26 mouse cellular contexts compared by ENCODE assay signal in the genomic region with DNA sequence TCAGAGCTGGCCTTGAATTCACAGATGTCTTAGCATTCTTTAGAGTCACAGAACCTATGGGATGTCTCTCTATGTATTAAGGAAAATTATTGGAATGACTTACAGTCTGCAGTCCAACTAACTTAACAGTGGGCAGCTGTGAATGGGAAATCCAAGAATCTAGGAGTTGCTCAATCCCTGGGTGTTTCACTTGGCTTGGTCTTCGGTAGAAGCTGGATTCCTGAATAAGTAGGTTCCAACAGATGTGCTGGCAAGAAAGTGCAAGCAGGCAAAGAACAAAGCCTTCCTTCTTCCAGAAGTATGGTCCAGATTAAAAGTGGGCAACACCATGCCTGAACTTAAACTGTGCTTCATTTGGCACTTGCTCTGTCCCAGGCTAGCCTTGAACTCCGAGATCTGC. TPM values are rescaled to one million over a fixed set of nuclear protein-coding genes. Genes with fewer than 3 reads are reported as not detected.
DNase-seq lines count a peak whose midpoint lies in the region; ATAC-seq and TF ChIP-seq lines count a peak whose summit lies in the region.
"Had no signal": no experiment of that assay in that cellular context is flagged by ENCODE, and none has a peak within 500 bp of the region (broad histone marks: within the 10 kb centered on the region; RNA-seq: fewer than 3 reads in every experiment).

No protein-coding gene starts in this region.

- no peak overlapping the region; the same call in 1 of the 2 replicates for H3K27ac ChIP-seq in limb, embryonic 14.5 days (replicated peaks; ENCODE audit: low read depth, low read length)
- no peak overlapping the region for H3K27ac ChIP-seq in limb, embryonic 10.5 days
- 0 out of 2 replicates have a peak overlapping the region, but pooled peaks have one; percentile 17 for H3K27ac ChIP-seq in embryonic facial prominence, embryonic 15.5 days (replicated peaks)
- H3K27ac ChIP-seq in limb, embryonic 15.5 days: peak overlapping the region; percentile 57
- no peak overlapping the region for H3K27ac ChIP-seq in hindbrain, embryonic 12.5 days
- H3K27ac ChIP-seq: forebrain, embryonic 10.5 days; gastrocnemius, adult 2 months; heart, embryonic 10.5 days; heart, embryonic 15.5 days; hindbrain, embryonic 14.5 days had no signal

- no peaks in the 10 kb centered on the region for H3K4me1 ChIP-seq in limb, embryonic 14.5 days (ENCODE audit: control insufficient read depth, insufficient read depth, low read length)
- no peaks in the 10 kb centered on the region for H3K4me1 ChIP-seq in limb, embryonic 10.5 days
- 0 out of 2 replicates have a peak, but pooled peaks cover 4% of the 10 kb centered on the region for H3K4me1 ChIP-seq in embryonic facial prominence, embryonic 15.5 days
- H3K4me1 ChIP-seq in limb, embryonic 15.5 days: peaks cover 3% of the 10 kb centered on the region; the same call in 1 of the 2 replicates
- H3K4me1 ChIP-seq in hindbrain, embryonic 12.5 days: 0 out of 2 replicates have a peak, but pooled peaks cover 2% of the 10 kb centered on the region
- H3K4me1 ChIP-seq: forebrain, embryonic 10.5 days had no signal

- H3K4me3 ChIP-seq in limb, embryonic 14.5 days (replicated peaks; ENCODE audit: low read length): no peak overlapping the region
- no peak overlapping the region for H3K4me3 ChIP-seq in limb, embryonic 10.5 days
- no peak overlapping the region for H3K4me3 ChIP-seq in embryonic facial prominence, embryonic 15.5 days (replicated peaks)
- H3K4me3 ChIP-seq in limb, embryonic 15.5 days: no peak overlapping the region
- H3K4me3 ChIP-seq in hindbrain, embryonic 12.5 days: no peak overlapping the region
- H3K4me3 ChIP-seq: forebrain, embryonic 10.5 days; gastrocnemius, adult 2 months; heart, embryonic 10.5 days; heart, embryonic 15.5 days had no signal

- ATAC-seq in limb, embryonic 14.5 days (ENCODE audit: low FRiP score, low read depth): no peak
- no peak for ATAC-seq in embryonic facial prominence, embryonic 15.5 days (ENCODE audit: insufficient number of reproducible peaks, low FRiP score, low TSS enrichment, low read depth)
- no peak for ATAC-seq in limb, embryonic 15.5 days (ENCODE audit: insufficient number of reproducible peaks, low FRiP score, low TSS enrichment, low read depth)
- no peak for ATAC-seq in hindbrain, embryonic 12.5 days (ENCODE audit: low FRiP score)
- ATAC-seq: CD4-positive, CD25-positive, alpha-beta regulatory T cell, adult 4 months; forebrain, embryonic 14.5 days; intestine, embryonic 16.5 days had no signal

- 67% methylated on average over 2 of the region's 2 CpGs for WGBS in limb, embryonic 14.5 days
- 93% methylated on average over 2 of the region's 2 CpGs for WGBS in limb, embryonic 10.5 days
- WGBS in embryonic facial prominence, embryonic 15.5 days: 49% methylated on average over 2 of the region's 2 CpGs
- 57% methylated on average over 2 of the region's 2 CpGs for WGBS in limb, embryonic 15.5 days
- WGBS in hindbrain, embryonic 12.5 days: 83% methylated on average over 2 of the region's 2 CpGs

- no peak for TF ChIP-seq POLR2A in limb, embryonic 14.5 days (IDR thresholded peaks at IDR 0.05; ENCODE audit: borderline replicate concordance, extremely low read depth, insufficient read depth, insufficient read length)

- H3K9ac ChIP-seq in limb, embryonic 14.5 days (ENCODE audit: low read depth, low read length, severe bottlenecking): no peak overlapping the region
- H3K9ac ChIP-seq in embryonic facial prominence, embryonic 15.5 days: no peak overlapping the region
- no peak overlapping the region for H3K9ac ChIP-seq in limb, embryonic 15.5 days
- H3K9ac ChIP-seq in hindbrain, embryonic 12.5 days: no peak overlapping the region
- H3K9ac ChIP-seq: heart, embryonic 15.5 days; hindbrain, embryonic 14.5 days had no signal

- no peaks in the 10 kb centered on the region for H3K9me3 ChIP-seq in limb, embryonic 14.5 days (ENCODE audit: control insufficient read depth, low read length)
- H3K9me3 ChIP-seq in limb, embryonic 10.5 days (replicated peaks): no peaks in the 10 kb centered on the region
- H3K9me3 ChIP-seq in embryonic facial prominence, embryonic 15.5 days (replicated peaks): no peaks in the 10 kb centered on the region
- no peaks in the 10 kb centered on the region for H3K9me3 ChIP-seq in limb, embryonic 15.5 days
- H3K9me3 ChIP-seq in hindbrain, embryonic 12.5 days (replicated peaks): no peaks in the 10 kb centered on the region
- H3K9me3 ChIP-seq: forebrain, embryonic 10.5 days; G1E; heart, embryonic 10.5 days; heart, embryonic 15.5 days had no signal

- no peaks in the 10 kb centered on the region for H3K27me3 ChIP-seq in limb, embryonic 14.5 days (ENCODE audit: control insufficient read depth, insufficient read depth, low read length)
- no peaks in the 10 kb centered on the region for H3K27me3 ChIP-seq in limb, embryonic 10.5 days (ENCODE audit: low read depth, poor library complexity, severe bottlenecking)
- H3K27me3 ChIP-seq in embryonic facial prominence, embryonic 15.5 days: no peaks in the 10 kb centered on the region
- no peaks in the 10 kb centered on the region for H3K27me3 ChIP-seq in limb, embryonic 15.5 days
- H3K27me3 ChIP-seq in hindbrain, embryonic 12.5 days: no peaks in the 10 kb centered on the region
- H3K27me3 ChIP-seq: heart, embryonic 15.5 days had no signal

- no peak overlapping the region for H3K4me2 ChIP-seq in limb, embryonic 14.5 days (replicated peaks; ENCODE audit: low read depth, low read length, severe bottlenecking)
- no peak overlapping the region for H3K4me2 ChIP-seq in embryonic facial prominence, embryonic 15.5 days (replicated peaks)
- no peak overlapping the region for H3K4me2 ChIP-seq in limb, embryonic 15.5 days
- no peak overlapping the region for H3K4me2 ChIP-seq in hindbrain, embryonic 12.5 days (replicated peaks)
- H3K4me2 ChIP-seq: heart, embryonic 15.5 days; hindbrain, embryonic 14.5 days had no signal

- no peaks in the 10 kb centered on the region for H3K36me3 ChIP-seq in limb, embryonic 14.5 days (ENCODE audit: control insufficient read depth, insufficient read depth, low read length)
- no peaks in the 10 kb centered on the region for H3K36me3 ChIP-seq in limb, embryonic 10.5 days
- H3K36me3 ChIP-seq in embryonic facial prominence, embryonic 15.5 days: no peaks in the 10 kb centered on the region
- H3K36me3 ChIP-seq in limb, embryonic 15.5 days: no peaks in the 10 kb centered on the region
- H3K36me3 ChIP-seq in hindbrain, embryonic 12.5 days: no peaks in the 10 kb centered on the region
- H3K36me3 ChIP-seq: forebrain, embryonic 10.5 days; G1E; heart, embryonic 10.5 days; heart, embryonic 15.5 days had no signal

- DNase-seq in limb, embryonic 14.5 days (ENCODE audit: low spot score): peak; percentile 30
- DNase-seq in limb, embryonic 10.5 days (ENCODE audit: low spot score): no peak
- peak; percentile 67 for DNase-seq in 3T3-L1 (ENCODE audit: low read depth, low spot score)
- DNase-seq in adrenal gland, postnatal 4 days (ENCODE audit: low spot score in 2 of 2): no peak
- DNase-seq: adrenal gland, adult 2 months; adrenal gland, postnatal 25 days; B cell, adult 2 months; cerebellum, adult 2 months; cerebellum, postnatal 10 days; gastrocnemius, adult 2 months; gastrocnemius, postnatal 25 days; heart, postnatal 14 days had no signal

RNA-seq across cellular contexts. Expression of gene Terf2, which starts 4.3 kb away (rescaled TPM):
- polyA plus RNA-seq in limb, embryonic 14.5 days (2012; rRNA removed): 34.9 and 39.0 TPM in 2 replicates
- polyA plus RNA-seq in limb, embryonic 14.5 days (2014; fragmentation: Nextera tagmentation; extraction: Ambion mirVana): 15.1 and 18.5 TPM in 2 replicates
- 16.4 and 18.1 TPM in 2 replicates for polyA plus RNA-seq in limb, embryonic 10.5 days (2016; fragmentation: Nextera tagmentation; extraction: Ambion mirVana)
- 18.9 and 20.1 TPM in 2 replicates for polyA plus RNA-seq in embryonic facial prominence, embryonic 15.5 days (2015; fragmentation: Nextera tagmentation; extraction: Ambion mirVana)
- polyA plus RNA-seq in limb, embryonic 15.5 days (2015; fragmentation: Nextera tagmentation; extraction: Ambion mirVana): 16.5 and 18.2 TPM in 2 replicates
- polyA plus RNA-seq in hindbrain, embryonic 12.5 days (2016; fragmentation: Nextera tagmentation; extraction: Ambion mirVana): 23.2 TPM in 2 replicates
- total RNA-seq in adrenal gland, postnatal 4 days (2021): 10 to 100 TPM; 35.7 to 38.4 TPM

RNA-seq across cellular contexts. Expression of gene Tmed6, which starts 35.2 kb away (rescaled TPM):
- not detected in 2 replicates for polyA plus RNA-seq in limb, embryonic 14.5 days (2012; rRNA removed)
- polyA plus RNA-seq in limb, embryonic 14.5 days (2014; fragmentation: Nextera tagmentation; extraction: Ambion mirVana): not detected in 2 replicates
- 0.34 TPM in 1 of 2 replicates, not detected in the other for polyA plus RNA-seq in limb, embryonic 10.5 days (2016; fragmentation: Nextera tagmentation; extraction: Ambion mirVana)
- polyA plus RNA-seq in embryonic facial prominence, embryonic 15.5 days (2015; fragmentation: Nextera tagmentation; extraction: Ambion mirVana): not detected in 2 replicates
- polyA plus RNA-seq in limb, embryonic 15.5 days (2015; fragmentation: Nextera tagmentation; extraction: Ambion mirVana): not detected in 2 replicates
- not detected in 2 replicates for polyA plus RNA-seq in hindbrain, embryonic 12.5 days (2016; fragmentation: Nextera tagmentation; extraction: Ambion mirVana)
- 1 to 10 TPM in 1 of 2 experiments, not detected in 1; 8.2 TPM for total RNA-seq in adrenal gland, postnatal 4 days (2021)
- total RNA-seq: adrenal gland, adult 2 months; adrenal gland, postnatal 25 days; G1E; gastrocnemius, adult 2 months; gastrocnemius, postnatal 25 days; heart, adult 18-20 months; heart, postnatal 14 days; hematopoietic stem cell, adult 5-6 weeks had no signal
- polyA plus RNA-seq: adrenal gland, adult 2 months; CD4-positive, CD25-positive, alpha-beta regulatory T cell, adult 4 months; cerebellum, adult 2 months; embryonic facial prominence, embryonic 11.5 days; forebrain, embryonic 10.5 days; forebrain, embryonic 14.5 days; G1E; heart, embryonic 15.5 days; hindbrain, embryonic 14.5 days had no signal

RNA-seq across cellular contexts. Expression of gene Nip7, which starts 44.0 kb away (rescaled TPM):
- polyA plus RNA-seq in limb, embryonic 14.5 days (2012; rRNA removed): 54.9 and 123 TPM in 2 replicates
- polyA plus RNA-seq in limb, embryonic 14.5 days (2014; fragmentation: Nextera tagmentation; extraction: Ambion mirVana): 99.0 and 103 TPM in 2 replicates
- polyA plus RNA-seq in limb, embryonic 10.5 days (2016; fragmentation: Nextera tagmentation; extraction: Ambion mirVana): 122 and 143 TPM in 2 replicates
- 80.0 and 80.4 TPM in 2 replicates for polyA plus RNA-seq in embryonic facial prominence, embryonic 15.5 days (2015; fragmentation: Nextera tagmentation; extraction: Ambion mirVana)
- polyA plus RNA-seq in limb, embryonic 15.5 days (2015; fragmentation: Nextera tagmentation; extraction: Ambion mirVana): 82.9 TPM in 2 replicates
- 71.8 and 74.4 TPM in 2 replicates for polyA plus RNA-seq in hindbrain, embryonic 12.5 days (2016; fragmentation: Nextera tagmentation; extraction: Ambion mirVana)
- 10 to 100 TPM; 57.7 to 60.0 TPM for total RNA-seq in adrenal gland, postnatal 4 days (2021)

RNA-seq across cellular contexts. Expression of gene Cog8, which starts 44.1 kb away (rescaled TPM):
- polyA plus RNA-seq in limb, embryonic 14.5 days (2012; rRNA removed): 56.7 and 68.1 TPM in 2 replicates
- 37.8 and 40.9 TPM in 2 replicates for polyA plus RNA-seq in limb, embryonic 14.5 days (2014; fragmentation: Nextera tagmentation; extraction: Ambion mirVana)
- 41.8 and 46.1 TPM in 2 replicates for polyA plus RNA-seq in limb, embryonic 10.5 days (2016; fragmentation: Nextera tagmentation; extraction: Ambion mirVana)
- polyA plus RNA-seq in embryonic facial prominence, embryonic 15.5 days (2015; fragmentation: Nextera tagmentation; extraction: Ambion mirVana): 40.0 and 42.0 TPM in 2 replicates
- polyA plus RNA-seq in limb, embryonic 15.5 days (2015; fragmentation: Nextera tagmentation; extraction: Ambion mirVana): 37.1 and 39.9 TPM in 2 replicates
- 43.6 and 47.5 TPM in 2 replicates for polyA plus RNA-seq in hindbrain, embryonic 12.5 days (2016; fragmentation: Nextera tagmentation; extraction: Ambion mirVana)
- 10 to 100 TPM; 32.4 to 37.4 TPM for total RNA-seq in adrenal gland, postnatal 4 days (2021)

RNA-seq across cellular contexts. Expression of gene Cyb5b, which starts 49.8 kb away (rescaled TPM):
- 57.2 and 60.3 TPM in 2 replicates for polyA plus RNA-seq in limb, embryonic 14.5 days (2012; rRNA removed)
- polyA plus RNA-seq in limb, embryonic 14.5 days (2014; fragmentation: Nextera tagmentation; extraction: Ambion mirVana): 82.3 and 83.5 TPM in 2 replicates
- polyA plus RNA-seq in limb, embryonic 10.5 days (2016; fragmentation: Nextera tagmentation; extraction: Ambion mirVana): 126 and 128 TPM in 2 replicates
- polyA plus RNA-seq in embryonic facial prominence, embryonic 15.5 days (2015; fragmentation: Nextera tagmentation; extraction: Ambion mirVana): 66.7 and 67.5 TPM in 2 replicates
- polyA plus RNA-seq in limb, embryonic 15.5 days (2015; fragmentation: Nextera tagmentation; extraction: Ambion mirVana): 74.5 and 76.8 TPM in 2 replicates
- 130 and 142 TPM in 2 replicates for polyA plus RNA-seq in hindbrain, embryonic 12.5 days (2016; fragmentation: Nextera tagmentation; extraction: Ambion mirVana)
- 100 to 1,000 TPM; 297 to 305 TPM for total RNA-seq in adrenal gland, postnatal 4 days (2021)

Comparison
In these comparisons a context has a peak if more than half of its experiments do, and no peak if none do; other contexts are left out.
1. DNase-seq: peak in limb, embryonic 14.5 days (single experiment) and 3T3-L1 (single experiment); none in limb, embryonic 10.5 days (single experiment) and adrenal gland, postnatal 4 days (0 of 2).
2. H3K27ac ChIP-seq: peak in embryonic facial prominence, embryonic 15.5 days (single experiment) and limb, embryonic 15.5 days (single experiment); none in limb, embryonic 14.5 days (single experiment), limb, embryonic 10.5 days (single experiment) and hindbrain, embryonic 12.5 days (single experiment).